Mouse (Mus musculus) testis, adult 2 months (tissue): ENCODE results near the gene Mrs2. TPM values are rescaled to one million over a fixed set of nuclear protein-coding genes. Genes with fewer than 3 reads are reported as not detected.

Experiments
- H3K27ac ChIP-seq: fragments of 200-500 bp; 2 replicates; pipeline ENCODE4 v1.5.1; 2012; ENCODE audit warnings: low read depth, low read length; ENCODE audit not compliant: control insufficient read depth, insufficient read depth
- H3K27me3 ChIP-seq: fragments of 200-500 bp; 2 replicates; pipeline ENCODE4 v1.6.1; 2012; ENCODE audit warnings: mild to moderate bottlenecking, low read length, moderate library complexity; ENCODE audit not compliant: control insufficient read depth, insufficient read depth
- H3K36me3 ChIP-seq: fragments of 200-500 bp; 2 replicates; pipeline ENCODE4 v1.6.1; 2012; ENCODE audit warnings: mild to moderate bottlenecking, low read length; ENCODE audit not compliant: control insufficient read depth, insufficient read depth
- H3K4me1 ChIP-seq: fragments of 200-500 bp; 2 replicates; pipeline ENCODE4 v1.6.1; 2012; ENCODE audit warnings: low read length; ENCODE audit not compliant: control insufficient read depth, insufficient read depth
- H3K4me3 ChIP-seq: fragments of 200-500 bp; 2 replicates; pipeline ENCODE4 v1.5.1; 2012; ENCODE audit warnings: low read depth, mild to moderate bottlenecking, low read length, moderate library complexity, mixed read lengths; ENCODE audit not compliant: control insufficient read depth
- CTCF ChIP-seq: fragments of 200-500 bp; IDR thresholded peaks from 2 replicates; pipeline ENCODE4 v1.5.1; 2012; ENCODE audit warnings: low read depth, mild to moderate bottlenecking, inconsistent platforms, low read length, moderate library complexity; ENCODE audit not compliant: control insufficient read depth, insufficient read depth, insufficient replicate concordance
- POLR2A ChIP-seq: fragments of 200-500 bp; IDR thresholded peaks from 2 replicates; pipeline ENCODE4 v1.6.1; 2012; ENCODE audit warnings: low read depth, mild to moderate bottlenecking, inconsistent platforms, low read length, moderate library complexity; ENCODE audit not compliant: control insufficient read depth
- polyA plus RNA-seq: library from polyadenylated mRNA; depleted of rRNA; stranded (reverse); fragments of >200 nt; gene quantifications from 2 replicates; pipeline ENCODE4 v1.2.3, GENCODE M21; 2012

Gene Mrs2
- polyA plus RNA-seq, 1 experiment: 55.9 TPM

GRCm38 (mm10) chr13:25007115-25007514 lies 13.1 kb downstream of the Mrs2 start:
- Histone ChIP-seq H3K4me3 (no peak overlapping the region), H3K36me3 (no peaks in the 10 kb centered on the region; the same call in none of the 2 replicates), H3K27ac (no peak overlapping the region), H3K27me3 (no peaks in the 10 kb centered on the region), H3K4me1 (no peaks in the 10 kb centered on the region)
- TF ChIP-seq POLR2A: no peak
- TF ChIP-seq CTCF: no peak

GRCm38 (mm10) chr13:25002965-25003364 lies 17.2 kb downstream of the Mrs2 start:
- Histone ChIP-seq H3K4me3 (no peak overlapping the region), H3K27ac (no peak overlapping the region), H3K36me3 (no peaks in the 10 kb centered on the region; the same call in none of the 2 replicates)

GRCm38 (mm10) chr13:24999538-24999937 lies 20.6 kb downstream of the Mrs2 start:
- Histone ChIP-seq H3K36me3 (peaks cover 5% of the 10 kb centered on the region; the same call in 1 of the 2 replicates), H3K4me3 (no peak overlapping the region), H3K27ac (no peak overlapping the region), H3K4me1 (no peaks in the 10 kb centered on the region), H3K27me3 (no peaks in the 10 kb centered on the region)
- TF ChIP-seq POLR2A: no peak
- TF ChIP-seq CTCF: no peak

More at GRCm38 (mm10) chr13:25002965-25003364, 17.2 kb downstream of the Mrs2 start:
- Histone ChIP-seq H3K27me3 (no peaks in the 10 kb centered on the region), H3K4me1 (no peaks in the 10 kb centered on the region)
- TF ChIP-seq CTCF (no peak), POLR2A (no peak)

GRCm38 (mm10) chr13:24993160-24993559 lies 27.0 kb downstream of the Mrs2 start:
- H3K27ac ChIP-seq: no peak overlapping the region
- H3K27me3 ChIP-seq: no peaks in the 10 kb centered on the region
- no peak overlapping the region for H3K4me3 ChIP-seq
- H3K36me3 ChIP-seq: peaks cover 8% of the 10 kb centered on the region; the same call in 1 of the 2 replicates
- H3K4me1 ChIP-seq: no peaks in the 10 kb centered on the region; the same call in 1 of the 2 replicates
- no peak for TF ChIP-seq POLR2A

- Histone ChIP-seq H3K36me3 (peaks cover 2% of the 10 kb centered on the region; the same call in 1 of the 2 replicates), H3K4me3 (no peak overlapping the region)
- TF ChIP-seq CTCF (no peak), POLR2A (no peak)
Observed at GRCm38 (mm10) chr13:24989006-24989405, 31.2 kb downstream of the Mrs2 start.

GRCm38 (mm10) chr13:24988391-24988790 lies 31.8 kb downstream of the Mrs2 start:
- Histone ChIP-seq H3K4me1 (no peaks in the 10 kb centered on the region; the same call in 1 of the 2 replicates), H3K27me3 (no peaks in the 10 kb centered on the region), H3K27ac (no peak overlapping the region), H3K4me3 (no peak overlapping the region), H3K36me3 (0 out of 2 replicates have a peak, but pooled peaks cover under 1% of the 10 kb centered on the region)
- TF ChIP-seq CTCF (peak; percentile 51; the same call in 1 of the 2 replicates), POLR2A (no peak)

More at GRCm38 (mm10) chr13:24989006-24989405, 31.2 kb downstream of the Mrs2 start:
- H3K4me1 ChIP-seq: no peaks in the 10 kb centered on the region; the same call in 1 of the 2 replicates
- no peaks in the 10 kb centered on the region for H3K27me3 ChIP-seq
- no peak overlapping the region for H3K27ac ChIP-seq

GRCm38 (mm10) chr13:24985435-24985834 lies 34.7 kb downstream of the Mrs2 start:
- H3K4me3 ChIP-seq: no peak overlapping the region
- H3K4me1 ChIP-seq: no peaks in the 10 kb centered on the region; the same call in 1 of the 2 replicates
- TF ChIP-seq CTCF (no peak), POLR2A (no peak)
- no peaks in the 10 kb centered on the region for H3K36me3 ChIP-seq
- no peaks in the 10 kb centered on the region for H3K27me3 ChIP-seq
- H3K27ac ChIP-seq: no peak overlapping the region
